Mouse (Mus musculus) limb, embryonic 13.5 days (tissue): ENCODE results near the gene Hist2h2ab. TPM values are rescaled to one million over a fixed set of nuclear protein-coding genes. Genes with fewer than 3 reads are reported as not detected.
"Not testable (repeated sequence)": the region's sequence is repeated elsewhere in the genome, so short reads cannot be mapped to it uniquely, and the experiment has no call there.

Source experiments
- ATAC-seq: fragments of 200-750 bp; cut with Nextera tagmentation; 2 replicates; pipeline ENCODE4 v1.8.0; 2017; ENCODE audit warnings: low read depth, moderate number of reproducible peaks, moderate TSS enrichment; ENCODE audit not compliant: low FRiP score
- H3K27ac ChIP-seq: fragments of 300-500 bp; sonication (generic); 2 replicates; pipeline ENCODE4 v1.5.1; 2015; ENCODE audit warnings: inconsistent platforms, mild to moderate bottlenecking, moderate library complexity
- H3K27me3 ChIP-seq: fragments of 300-500 bp; sonication (generic); 2 replicates; pipeline ENCODE4 v1.6.1; 2015; ENCODE audit warnings: mild to moderate bottlenecking, inconsistent platforms
- H3K36me3 ChIP-seq: fragments of 300-500 bp; sonication (generic); 2 replicates; pipeline ENCODE4 v1.6.1; 2015; ENCODE audit warnings: inconsistent platforms, mild to moderate bottlenecking, moderate library complexity
- H3K4me1 ChIP-seq: fragments of 300-500 bp; sonication (generic); 2 replicates; pipeline ENCODE4 v1.6.1; 2015; ENCODE audit warnings: inconsistent platforms
- H3K4me2 ChIP-seq: fragments of 300-500 bp; sonication (generic); replicated peaks from 2 replicates; pipeline ENCODE4 v1.6.1; 2015; ENCODE audit warnings: inconsistent platforms, mild to moderate bottlenecking, moderate library complexity
- H3K4me3 ChIP-seq: fragments of 300-500 bp; sonication (generic); 2 replicates; pipeline ENCODE4 v1.5.1; 2015; ENCODE audit warnings: moderate library complexity, mild to moderate bottlenecking, inconsistent platforms
- H3K9ac ChIP-seq: fragments of 300-500 bp; sonication (generic); 2 replicates; pipeline ENCODE4 v1.6.1; 2015; ENCODE audit warnings: mild to moderate bottlenecking, inconsistent platforms
- H3K9me3 ChIP-seq: fragments of 300-500 bp; sonication (generic); 2 replicates; pipeline ENCODE4 v1.6.1; 2016; ENCODE audit warnings: inconsistent platforms
- WGBS: fragments of 180-500 bp; shearing (Covaris S2); methylation state at CpG from one replicate; pipeline ENCODE4 v1.1.7; 2015; 5-methylcytosine and 5-hydroxymethylcytosine counted together
- polyA plus RNA-seq: library from polyadenylated mRNA; unstranded; fragments of >200 nt; fragmentation: Nextera tagmentation; extraction: Ambion mirVana; gene quantifications from 2 replicates; pipeline ENCODE4 v1.2.1, GENCODE M21; 2015

Gene Hist2h2ab
- polyA plus RNA-seq, 1 experiment from 2014 or later, result not detected

DNA sequence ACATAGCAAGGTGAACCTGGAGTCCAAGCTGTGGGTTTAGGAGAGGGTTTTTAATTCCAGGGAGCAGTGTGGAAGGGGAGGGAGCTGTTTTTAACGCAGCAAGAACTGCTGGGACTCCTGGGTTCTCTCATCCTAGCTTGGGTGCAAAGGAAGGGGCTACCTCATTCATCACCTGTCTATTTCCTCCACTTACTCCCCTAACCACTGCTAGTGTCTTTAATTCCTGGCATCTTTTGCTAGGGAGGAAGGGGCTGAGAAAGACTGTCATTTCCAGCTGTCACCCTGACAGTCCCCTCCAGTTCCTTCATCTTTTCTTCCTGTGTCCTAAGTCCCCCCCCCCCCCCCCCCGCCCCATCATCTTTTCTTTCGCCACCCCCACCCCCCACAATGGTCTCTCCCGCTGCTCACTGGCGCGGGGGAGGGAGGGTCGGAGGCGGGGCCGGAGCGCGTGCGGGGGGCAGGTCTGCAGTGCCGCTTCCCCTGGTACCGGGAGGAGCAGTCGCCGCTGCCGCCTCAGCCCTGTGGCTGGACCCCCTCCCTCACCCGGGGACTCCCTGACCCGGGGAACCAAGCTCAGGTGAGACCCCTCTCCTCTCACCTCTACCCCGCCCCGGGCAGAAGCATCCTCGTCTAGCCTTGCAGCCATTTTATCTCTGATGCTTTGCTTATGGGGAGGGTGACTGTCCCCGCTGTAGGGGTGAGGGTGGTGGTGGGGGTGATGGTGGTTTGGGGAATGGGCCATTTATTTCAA is 38.8 kb upstream of the Hist2h2ab start, which contains the start of gene Sv2a:
TSS of gene Sv2a (plus strand) at position 425 of the 751 bp plus-strand sequence.
- Histone ChIP-seq H3K4me1 (peaks cover 24% of the 10 kb centered on the region), H3K4me2 (peak within 1 kb of the TSS; percentile 87), H3K27ac (0 out of 2 replicates have a peak within 1 kb of the TSS, but pooled peaks have one; percentile 15), H3K27me3 (no peaks in the 10 kb centered on the region), H3K4me3 (peak within 1 kb of the TSS; percentile 61), H3K9me3 (no peaks in the 10 kb centered on the region), H3K36me3 (peaks cover 34% of the 10 kb centered on the region), H3K9ac (peak within 1 kb of the TSS; percentile 81)
- ATAC-seq, result peak; percentile 12; the same call in 1 of the 2 replicates
- WGBS, result 1% methylated on average over 14 of the region's 23 CpGs

DNA sequence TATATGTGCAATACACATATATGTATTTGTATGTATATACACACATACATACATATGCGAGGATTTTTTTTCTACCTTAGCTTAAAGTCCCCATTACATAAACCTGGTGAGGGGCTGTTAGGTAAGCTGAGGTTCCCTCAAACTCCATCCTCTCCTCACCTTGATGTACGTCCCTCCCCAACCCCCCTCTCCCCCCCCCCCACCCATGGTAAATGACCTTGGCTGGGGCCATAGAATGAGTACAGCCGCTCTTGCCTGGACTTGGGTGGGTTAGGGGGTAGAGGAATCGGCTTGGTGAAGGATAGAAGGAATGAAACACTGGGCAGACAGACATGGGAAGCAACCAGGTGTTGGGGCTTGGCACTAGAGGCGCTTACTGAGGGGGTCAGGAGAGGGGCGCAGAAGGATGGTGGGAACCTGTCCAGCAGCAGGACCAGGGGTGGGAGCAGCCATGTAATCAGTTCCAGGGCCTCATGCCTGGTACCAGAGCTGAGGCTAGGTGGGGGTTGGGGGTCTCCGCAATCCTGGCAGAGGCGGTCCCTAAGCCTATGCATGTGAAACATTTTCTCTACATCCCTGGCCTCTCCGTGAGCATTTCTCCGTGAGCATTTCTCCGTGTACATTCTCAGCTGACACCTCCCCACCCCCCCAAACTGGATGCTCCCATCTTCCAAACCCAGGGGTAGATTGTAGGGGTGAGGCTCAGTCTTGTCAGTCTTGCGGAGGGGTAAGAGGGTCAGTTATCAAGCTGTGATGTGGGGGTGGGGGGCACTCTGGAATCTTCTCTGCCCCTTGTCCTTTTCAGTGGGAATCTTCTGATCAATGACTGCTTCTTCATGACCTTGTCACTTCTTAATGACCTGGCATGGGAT is 37.9 kb upstream of the Hist2h2ab start:
- no peaks in the 10 kb centered on the region for H3K9me3 ChIP-seq
- H3K9ac ChIP-seq, result peak overlapping the region; percentile 81
- peak overlapping the region; percentile 61 for H3K4me3 ChIP-seq
- peak; percentile 29; the same call in 1 of the 2 replicates for ATAC-seq
- WGBS, result 29% methylated on average over 12 of the region's 12 CpGs
- H3K27me3 ChIP-seq, result no peaks in the 10 kb centered on the region
- H3K4me2 ChIP-seq, result peak overlapping the region; percentile 87
- H3K4me1 ChIP-seq, result peaks cover 24% of the 10 kb centered on the region
- no peak overlapping the region for H3K27ac ChIP-seq
- H3K36me3 ChIP-seq, result peaks cover 26% of the 10 kb centered on the region

DNA sequence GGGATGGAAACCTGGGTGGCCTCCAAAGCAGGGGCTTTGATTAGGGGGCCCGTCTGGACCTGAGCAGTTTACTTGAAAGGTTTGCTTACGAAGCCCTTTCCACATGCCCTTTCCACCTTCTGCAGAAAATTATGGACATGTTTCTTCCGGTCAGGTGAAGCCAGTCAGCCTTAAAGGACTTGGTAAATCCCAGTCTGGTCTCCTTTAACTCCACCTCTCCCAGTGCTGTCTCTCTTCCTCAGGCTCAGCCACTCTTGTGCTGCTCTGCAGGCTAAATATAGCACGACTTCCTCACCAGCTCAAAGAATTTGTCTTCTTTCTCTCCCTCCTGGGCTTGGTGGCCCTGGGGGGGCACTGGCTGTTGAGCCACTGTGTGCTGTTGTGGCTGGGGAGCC is 37.3 kb upstream of the Hist2h2ab start:
- H3K4me3 ChIP-seq, result peak overlapping the region; percentile 61

DNA sequence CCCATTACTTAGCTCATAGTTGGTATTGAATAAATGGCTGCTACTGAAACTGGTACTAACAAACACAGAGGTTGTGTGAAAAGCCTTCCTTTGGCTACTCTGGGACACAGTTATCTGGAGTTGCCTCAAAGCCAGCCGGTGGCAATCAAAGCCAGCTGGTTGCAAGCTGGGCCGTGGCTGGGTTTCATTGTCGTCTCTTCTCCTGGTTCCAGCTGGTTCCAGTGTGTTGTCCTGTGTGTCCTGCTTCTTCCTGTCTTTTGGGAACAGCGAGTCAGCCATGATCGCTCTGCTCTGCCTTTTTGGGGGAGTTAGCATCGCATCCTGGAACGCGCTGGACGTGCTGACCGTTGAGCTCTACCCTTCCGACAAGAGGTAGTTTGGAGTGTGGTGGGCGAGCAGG is 26.7 kb upstream of the Hist2h2ab start:
- Histone ChIP-seq H3K27me3 (no peaks in the 10 kb centered on the region), H3K9ac (no peak overlapping the region), H3K27ac (no peak overlapping the region), H3K4me1 (peaks cover 11% of the 10 kb centered on the region), H3K36me3 (peaks cover 23% of the 10 kb centered on the region), H3K9me3 (0 out of 2 replicates have a peak, but pooled peaks cover 5% of the 10 kb centered on the region), H3K4me3 (no peak overlapping the region), H3K4me2 (no peak overlapping the region)
- ATAC-seq, result no peak
- WGBS, result 47% methylated on average over 12 of the region's 12 CpGs

More for the DNA sequence above, 37.3 kb upstream of the Hist2h2ab start:
- no peaks in the 10 kb centered on the region for H3K9me3 ChIP-seq
- H3K36me3 ChIP-seq, result peaks cover 22% of the 10 kb centered on the region
- no peak for ATAC-seq
- peaks cover 24% of the 10 kb centered on the region for H3K4me1 ChIP-seq
- no peak overlapping the region; the same call in 1 of the 2 replicates for H3K9ac ChIP-seq
- 26% methylated on average over 4 of the region's 4 CpGs for WGBS
- no peaks in the 10 kb centered on the region for H3K27me3 ChIP-seq
- no peak overlapping the region for H3K27ac ChIP-seq
- H3K4me2 ChIP-seq, result peak overlapping the region; percentile 87

DNA sequence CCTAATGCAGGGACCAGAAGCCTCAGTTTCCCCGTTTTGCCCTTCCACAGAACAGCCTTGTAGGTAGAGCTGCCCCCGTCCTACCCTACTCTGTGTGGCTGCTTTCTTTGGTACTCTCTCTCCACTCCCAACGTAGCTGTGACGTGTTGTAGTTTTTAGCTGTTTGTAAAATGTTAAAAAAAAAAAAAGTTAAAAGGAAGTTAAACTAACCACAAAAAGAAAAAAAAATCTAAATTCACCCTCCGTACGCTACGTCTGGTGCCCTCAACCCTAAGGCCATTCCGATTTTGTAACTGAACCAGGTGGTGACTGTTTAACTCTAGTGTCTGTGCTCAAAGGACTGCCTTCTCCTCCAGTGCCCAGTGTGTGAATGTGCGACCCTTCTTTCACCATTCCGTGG is 24.7 kb upstream of the Hist2h2ab start:
- 0 out of 2 replicates have a peak, but pooled peaks cover 5% of the 10 kb centered on the region for H3K9me3 ChIP-seq
- 85% methylated on average over 10 of the region's 10 CpGs for WGBS
- H3K4me2 ChIP-seq, result no peak overlapping the region
- peaks cover 14% of the 10 kb centered on the region for H3K4me1 ChIP-seq
- H3K36me3 ChIP-seq, result peaks cover 13% of the 10 kb centered on the region
- no peak overlapping the region for H3K9ac ChIP-seq
- ATAC-seq, result no peak
- H3K27ac ChIP-seq, result no peak overlapping the region
- H3K4me3 ChIP-seq, result no peak overlapping the region
- no peaks in the 10 kb centered on the region for H3K27me3 ChIP-seq

DNA sequence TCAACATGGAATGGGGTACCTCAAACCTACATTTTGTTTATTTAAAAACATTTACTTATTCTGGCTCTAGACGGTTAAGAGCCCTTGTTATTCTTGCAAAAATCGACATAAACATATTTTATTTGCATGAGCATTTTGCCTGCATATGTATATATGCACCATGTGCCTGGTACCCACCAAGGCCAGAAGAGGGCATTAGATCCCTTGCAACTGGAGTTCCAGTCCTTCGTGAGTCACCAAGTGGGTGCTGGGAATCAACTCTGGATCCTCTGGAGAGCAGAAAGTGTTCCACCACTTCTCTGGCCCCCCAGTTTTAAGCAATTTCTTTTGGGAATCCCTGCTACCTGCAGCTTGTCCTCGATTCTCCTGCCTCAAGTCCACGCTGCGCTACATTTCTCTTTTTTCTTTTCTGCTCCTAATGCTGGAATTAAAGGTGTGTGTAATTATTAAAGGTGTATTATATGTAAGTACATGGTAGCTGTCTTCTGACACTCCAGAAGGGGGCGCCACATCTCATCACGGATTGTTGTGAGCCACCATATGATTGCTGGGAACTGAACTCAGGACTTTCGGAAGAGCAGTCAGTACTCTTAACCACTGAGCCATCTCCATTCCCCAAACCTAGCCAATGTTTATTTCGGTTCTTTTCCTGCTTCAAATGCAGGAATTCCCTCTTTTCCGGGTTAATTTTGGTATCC is 23.9 kb upstream of the Hist2h2ab start:
- Histone ChIP-seq H3K27me3 (no peaks in the 10 kb centered on the region), H3K27ac (no peak overlapping the region), H3K4me2 (peak overlapping the region; percentile 94), H3K9me3 (0 out of 2 replicates have a peak, but pooled peaks cover 5% of the 10 kb centered on the region), H3K4me1 (peaks cover 14% of the 10 kb centered on the region), H3K4me3 (peak overlapping the region; percentile 70; the same call in 1 of the 2 replicates), H3K36me3 (peaks cover 9% of the 10 kb centered on the region), H3K9ac (no peak overlapping the region)
- ATAC-seq, result no peak
- 93% methylated on average over 11 of the region's 11 CpGs for WGBS

DNA sequence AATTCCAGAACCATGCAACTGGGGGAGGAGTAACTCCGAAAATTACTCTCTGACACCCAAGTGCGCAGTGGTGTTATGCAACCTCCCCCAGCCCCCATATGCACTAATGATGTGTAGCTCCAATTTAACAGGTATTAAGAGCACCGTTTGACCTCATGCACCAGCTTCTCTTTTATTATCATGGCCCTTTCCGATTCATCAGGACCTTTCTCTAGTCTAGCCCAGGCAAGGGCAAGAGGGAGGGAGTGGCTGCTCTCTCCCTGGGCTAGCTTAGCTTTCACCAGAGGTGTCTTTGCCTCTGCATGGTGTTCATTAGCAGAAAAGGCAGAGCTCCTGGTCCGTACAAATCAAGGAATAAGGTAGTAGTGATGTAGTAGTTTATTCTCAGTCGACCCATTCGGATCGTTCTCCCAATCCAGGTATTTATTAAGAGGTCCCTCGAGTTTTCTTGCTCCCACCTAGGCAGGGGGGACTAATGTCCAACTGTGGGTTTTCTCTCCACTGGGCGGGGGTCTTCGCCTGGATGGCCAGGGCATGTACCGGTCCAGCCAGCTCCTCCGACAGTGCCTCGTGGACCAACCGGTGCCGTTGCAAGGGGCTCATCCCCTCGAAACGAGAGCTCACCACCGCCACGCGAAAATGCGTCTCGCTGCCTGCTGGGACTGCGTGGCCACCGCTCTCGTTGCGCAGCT is 23.1 kb upstream of the Hist2h2ab start:
- Histone ChIP-seq H3K9ac (peak overlapping the region; percentile 88), H3K4me2 (peak overlapping the region; percentile 94), H3K27me3 (no peaks in the 10 kb centered on the region), H3K9me3 (0 out of 2 replicates have a peak, but pooled peaks cover 5% of the 10 kb centered on the region), H3K27ac (peak overlapping the region; percentile 95), H3K4me3 (peak overlapping the region; percentile 70), H3K4me1 (peaks cover 14% of the 10 kb centered on the region), H3K36me3 (peaks cover 5% of the 10 kb centered on the region)
- no peak; the same call in 1 of the 2 replicates for ATAC-seq
- 16% methylated on average over 27 of the region's 27 CpGs for WGBS

DNA sequence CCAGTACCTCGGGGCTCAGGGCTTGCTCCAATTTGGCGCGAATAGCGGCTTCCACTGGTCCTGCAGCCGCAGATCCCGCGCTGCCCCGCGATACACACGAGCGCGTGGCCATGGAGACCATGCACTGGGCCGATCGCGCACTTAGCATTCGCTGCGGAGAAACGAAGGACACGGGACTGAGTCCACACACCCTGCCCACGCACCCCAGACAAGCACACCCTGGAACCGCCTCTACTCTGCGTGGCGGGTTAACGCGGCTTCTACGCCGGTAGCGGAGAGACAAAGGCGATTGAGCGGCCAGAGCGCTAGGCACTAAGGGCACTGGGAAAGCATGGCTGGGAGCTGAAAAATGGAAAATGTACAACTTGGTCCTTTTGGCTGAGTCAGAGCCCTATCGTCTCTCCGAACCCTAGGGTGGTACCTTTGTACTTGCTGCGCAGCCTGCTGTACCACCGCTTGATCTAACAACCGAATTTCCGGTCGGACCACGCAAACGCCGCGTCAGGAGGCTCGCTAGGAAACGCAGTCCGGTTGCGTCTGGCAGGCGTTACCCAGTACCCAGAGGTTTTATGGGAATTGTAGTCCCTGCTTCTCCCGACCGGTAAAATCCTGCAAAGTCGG is 22.4 kb upstream of the Hist2h2ab start:
- no peaks in the 10 kb centered on the region for H3K27me3 ChIP-seq
- peak overlapping the region; percentile 95 for H3K27ac ChIP-seq
- peaks cover 5% of the 10 kb centered on the region for H3K36me3 ChIP-seq
- H3K9ac ChIP-seq, result peak overlapping the region; percentile 88
- H3K4me3 ChIP-seq, result peak overlapping the region; percentile 70
- H3K4me1 ChIP-seq, result peaks cover 14% of the 10 kb centered on the region
- peak; percentile 93 for ATAC-seq
- 0 out of 2 replicates have a peak, but pooled peaks cover 5% of the 10 kb centered on the region for H3K9me3 ChIP-seq
- under 1% methylated on average over 50 of the region's 50 CpGs for WGBS
- H3K4me2 ChIP-seq, result peak overlapping the region; percentile 94

DNA sequence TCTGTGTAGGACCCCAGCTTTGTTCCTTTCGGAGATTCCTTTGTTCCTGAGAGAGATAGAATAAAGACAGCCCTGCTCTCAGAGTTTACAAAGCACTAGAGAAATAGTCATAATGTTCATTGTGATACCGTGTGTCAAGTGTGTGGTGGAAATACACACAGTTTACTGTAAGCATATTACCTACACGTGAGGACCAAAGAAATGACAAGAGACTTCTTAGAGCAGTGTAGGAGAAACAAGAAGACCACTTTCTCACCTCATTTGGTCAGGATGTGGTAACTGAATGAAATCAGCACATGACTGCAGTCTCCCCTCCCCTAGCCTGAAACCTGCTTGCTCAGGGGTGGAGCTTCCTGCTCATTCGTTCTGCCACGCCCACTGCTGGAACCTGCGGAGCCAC is 21.5 kb upstream of the Hist2h2ab start:
- Histone ChIP-seq H3K9ac (peak overlapping the region; percentile 19), H3K36me3 (peaks cover 5% of the 10 kb centered on the region), H3K27ac (0 out of 2 replicates have a peak overlapping the region, but pooled peaks have one; percentile 6), H3K4me1 (peaks cover 14% of the 10 kb centered on the region), H3K9me3 (0 out of 2 replicates have a peak, but pooled peaks cover 5% of the 10 kb centered on the region), H3K4me3 (peak overlapping the region; percentile 70), H3K4me2 (peak overlapping the region; percentile 94), H3K27me3 (no peaks in the 10 kb centered on the region)
- ATAC-seq, result no peak
- 5% methylated on average over 6 of the region's 6 CpGs for WGBS

DNA sequence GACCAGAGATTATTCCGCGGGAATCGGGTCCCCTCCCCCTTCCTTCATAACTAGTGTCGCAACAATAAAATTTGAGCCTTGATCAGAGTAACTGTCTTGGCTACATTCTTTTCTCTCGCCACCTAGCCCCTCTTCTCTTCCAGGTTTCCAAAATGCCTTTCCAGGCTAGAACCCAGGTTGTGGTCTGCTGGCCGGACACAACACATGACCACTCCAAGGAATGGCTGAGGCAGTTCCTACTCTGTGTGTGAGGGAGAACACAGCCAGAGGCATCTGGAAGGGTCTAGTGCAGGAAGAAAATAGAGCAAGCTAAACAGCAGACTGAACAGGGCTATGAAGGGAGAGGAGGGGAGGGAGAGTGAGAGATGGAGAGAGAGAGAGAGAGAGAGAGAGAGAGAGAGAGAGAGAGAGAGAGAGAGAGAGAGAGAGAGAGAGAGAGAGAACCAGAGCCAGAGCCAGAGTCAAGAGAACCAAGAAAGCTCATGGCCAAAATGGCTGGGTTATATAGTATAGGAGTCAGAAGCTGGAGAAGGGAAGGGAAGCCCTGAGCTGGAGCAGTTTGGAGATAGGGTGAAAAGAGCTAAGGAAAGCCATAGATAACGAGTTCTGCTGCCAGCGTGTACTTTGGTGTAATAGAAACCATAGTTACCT is 20.9 kb upstream of the Hist2h2ab start:
- not testable (repeated sequence) for H3K27me3 ChIP-seq, H3K27ac ChIP-seq, H3K9me3 ChIP-seq, ATAC-seq, H3K9ac ChIP-seq, H3K36me3 ChIP-seq, H3K4me3 ChIP-seq
- 34% methylated on average over 8 of the region's 8 CpGs for WGBS
- H3K4me1 ChIP-seq, result peaks cover 14% of the 10 kb centered on the region
- peak overlapping the region; percentile 94 for H3K4me2 ChIP-seq
